Mouse (Mus musculus) kidney, adult 11 months (tissue): ENCODE results near the gene Fzd2.

Experiments used
- DNase-seq: peaks from one replicate; pipeline ENCODE4 v3.0.0; 2022

Gene Fzd2

DNA sequence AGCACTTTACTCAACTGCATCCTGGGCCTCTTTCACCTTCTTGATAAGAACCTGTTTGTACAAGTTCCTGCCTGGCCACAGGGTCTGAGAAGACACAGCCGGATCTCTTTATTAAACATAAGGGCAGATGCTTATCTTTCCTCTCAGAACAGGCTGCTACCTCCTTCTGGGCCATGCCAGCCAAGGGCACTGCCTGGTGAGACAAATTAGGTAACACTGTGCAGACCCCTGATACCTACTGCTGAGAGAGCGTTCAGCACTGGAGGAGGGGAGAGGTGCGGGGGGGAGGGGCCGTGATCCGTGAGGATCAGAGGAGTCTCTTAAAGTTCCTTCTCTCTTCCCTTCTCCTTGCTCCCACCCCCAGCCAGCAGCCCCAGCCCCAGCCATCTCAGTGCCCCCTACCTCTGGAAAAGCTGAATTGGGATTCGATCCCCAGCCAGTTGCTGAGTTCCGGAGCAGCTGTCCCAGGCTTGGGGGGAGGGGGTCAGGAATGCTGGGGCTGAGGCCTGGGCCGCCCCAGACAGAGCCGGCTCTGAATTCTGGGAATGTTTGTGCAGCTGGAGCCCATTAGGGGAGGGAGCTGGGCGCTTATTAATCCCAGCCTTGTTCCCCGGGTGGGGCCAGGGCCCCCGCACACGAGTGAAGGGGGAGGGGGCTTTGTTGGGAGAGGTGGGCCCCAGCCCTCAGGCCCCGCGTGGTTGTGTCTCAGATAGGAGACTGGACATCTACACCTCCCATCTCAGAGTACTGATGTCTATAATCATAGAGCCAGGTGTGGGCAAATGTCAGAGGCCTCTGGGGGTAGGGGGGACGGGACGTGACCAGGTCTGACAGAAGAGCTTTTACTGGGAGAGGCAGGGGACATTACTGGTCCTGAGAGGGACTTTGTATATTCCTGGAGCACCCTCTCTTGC lies 19.9 kb downstream of the Fzd2 start:
- peak; percentile 18 for DNase-seq

DNA sequence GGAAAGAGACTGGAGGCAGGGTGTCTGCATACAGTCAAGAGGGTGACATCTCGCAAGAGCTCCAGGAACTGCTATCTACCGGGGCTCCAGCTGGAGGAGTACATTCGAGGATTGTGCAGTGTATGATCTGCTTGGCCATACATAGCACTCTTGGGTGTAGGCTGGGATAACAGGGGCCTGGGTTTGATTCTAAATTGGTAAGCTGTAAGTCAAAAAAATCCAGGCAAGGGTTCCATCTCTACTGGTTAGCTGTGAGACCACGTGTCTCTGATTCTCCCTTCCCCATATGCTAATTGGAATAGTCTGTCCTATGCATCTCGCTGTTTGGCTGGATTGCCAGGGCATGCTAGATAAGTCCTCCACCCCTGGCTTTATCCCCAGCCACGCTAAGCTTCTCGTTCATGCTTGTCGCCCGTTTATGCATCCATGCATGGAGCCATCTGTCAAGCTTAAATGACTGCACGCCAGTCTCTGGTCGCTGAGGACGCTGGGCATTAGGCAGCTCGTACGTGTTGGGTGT lies 20.8 kb downstream of the Fzd2 start:
- no peak for DNase-seq

DNA sequence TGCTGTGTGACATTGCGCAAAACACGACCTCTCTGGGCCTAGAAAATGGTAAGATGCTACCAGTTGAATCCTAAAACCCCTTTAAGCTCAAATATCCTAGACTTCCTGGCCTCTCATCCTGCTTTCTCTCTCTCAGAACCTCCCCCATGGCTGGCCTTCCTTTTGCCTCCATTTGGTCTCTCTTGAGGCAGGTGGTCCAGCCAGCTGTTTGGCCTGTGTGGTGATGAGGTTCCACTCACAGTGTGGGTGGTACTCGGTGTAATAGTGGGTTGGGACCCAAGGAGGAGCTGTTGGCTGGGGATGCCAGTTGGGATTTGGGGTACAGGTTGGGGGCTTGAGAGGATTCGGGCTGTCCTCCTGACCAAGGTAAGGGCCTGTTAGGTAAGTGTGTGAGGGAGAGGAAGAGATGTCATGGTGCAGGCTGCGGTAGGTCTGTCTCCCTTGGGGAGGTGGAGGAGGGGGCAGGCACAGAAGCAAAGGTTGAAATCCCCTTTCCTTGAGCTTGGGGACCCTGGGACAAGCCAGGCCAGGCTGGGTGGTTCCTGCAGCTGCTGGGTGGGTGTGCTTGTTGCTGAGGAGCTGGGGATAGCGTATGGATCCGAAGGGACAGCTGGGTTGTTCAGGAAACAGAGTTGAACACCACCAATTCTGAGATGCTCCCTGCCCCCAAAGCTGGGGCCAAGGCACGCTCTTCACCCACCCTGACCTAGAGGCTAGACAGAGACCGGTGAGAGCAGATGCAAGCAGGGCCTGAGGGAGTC lies 23.2 kb downstream of the Fzd2 start:
- DNase-seq, result no peak

DNA sequence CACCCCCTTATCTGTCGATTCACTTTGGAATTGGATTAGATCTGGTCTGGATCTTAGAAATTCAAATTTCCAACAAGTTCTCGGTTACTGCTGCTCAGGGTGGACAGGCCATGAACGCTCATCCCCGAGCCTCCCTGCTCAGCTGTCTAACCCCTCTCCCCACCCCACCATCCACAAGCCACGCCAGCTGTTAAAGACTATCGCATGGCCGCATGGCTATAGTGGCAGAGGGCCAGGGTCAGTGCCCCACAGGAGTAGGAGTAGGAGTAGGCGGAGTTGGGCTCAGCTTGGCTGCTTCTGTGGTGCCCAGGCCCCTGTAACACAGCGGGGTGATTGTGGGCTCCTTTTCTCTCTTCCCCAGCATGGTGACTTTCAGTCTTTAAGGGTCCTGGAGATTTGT lies 24.3 kb downstream of the Fzd2 start:
- no peak for DNase-seq

DNA sequence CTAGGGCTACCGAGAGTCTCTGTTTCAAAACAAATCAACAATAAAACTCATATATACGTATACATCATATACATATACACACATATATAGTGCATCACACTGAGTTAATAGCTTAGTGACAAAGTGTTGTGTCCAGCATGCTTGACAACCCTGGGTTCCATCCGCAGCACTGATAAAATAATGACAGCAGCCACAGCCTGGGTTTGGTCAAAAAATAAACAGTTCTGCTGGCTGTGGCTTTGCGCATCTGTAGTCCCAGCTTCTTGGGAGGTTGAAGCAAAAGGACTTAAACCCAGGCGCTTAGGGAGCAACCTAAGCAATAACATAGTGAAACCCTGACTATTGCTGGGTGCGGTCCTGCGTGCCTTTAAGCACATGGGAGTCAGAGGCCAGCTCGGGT lies 25.2 kb downstream of the Fzd2 start:
- DNase-seq, result no peak

DNA sequence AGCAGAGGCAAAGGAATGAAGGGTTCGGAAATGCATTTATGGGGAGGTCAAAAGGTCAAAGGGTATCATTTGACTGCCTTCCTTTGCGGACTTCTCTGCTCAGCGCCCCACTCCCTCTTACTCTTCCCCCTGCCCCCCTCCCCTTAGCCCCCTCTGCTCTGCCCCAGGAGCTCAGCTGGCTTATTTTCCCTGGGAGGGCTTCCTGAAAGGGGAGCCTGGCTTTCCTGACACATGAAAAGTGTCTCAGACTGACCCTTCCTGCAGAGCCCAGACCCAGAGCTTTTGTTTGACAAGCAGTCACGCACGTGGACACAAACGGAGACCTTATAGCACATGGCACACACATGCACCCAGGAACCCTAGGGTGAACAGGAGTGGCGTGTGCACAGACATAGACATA lies 26.5 kb downstream of the Fzd2 start:
- no peak for DNase-seq

DNA sequence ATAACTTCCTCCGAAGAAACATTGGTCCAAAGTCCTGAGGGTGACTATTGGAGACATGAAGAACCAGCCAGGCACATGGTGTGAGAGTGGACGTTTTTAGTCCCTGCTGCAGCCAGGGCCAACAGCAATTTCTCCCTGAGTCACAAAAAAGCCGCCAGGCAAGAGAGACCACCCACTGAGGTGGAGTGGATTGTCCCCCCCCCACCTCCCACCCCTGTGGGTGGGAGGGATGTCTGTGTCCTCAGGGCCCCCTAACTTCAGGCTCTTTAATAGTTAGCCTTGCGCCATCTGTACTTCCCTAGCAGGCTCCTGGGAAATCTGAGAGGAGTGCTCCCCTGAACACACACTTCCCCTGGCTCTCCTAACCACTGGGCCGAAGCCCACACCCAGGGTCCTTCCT lies 27.0 kb downstream of the Fzd2 start:
- DNase-seq, result no peak

DNA sequence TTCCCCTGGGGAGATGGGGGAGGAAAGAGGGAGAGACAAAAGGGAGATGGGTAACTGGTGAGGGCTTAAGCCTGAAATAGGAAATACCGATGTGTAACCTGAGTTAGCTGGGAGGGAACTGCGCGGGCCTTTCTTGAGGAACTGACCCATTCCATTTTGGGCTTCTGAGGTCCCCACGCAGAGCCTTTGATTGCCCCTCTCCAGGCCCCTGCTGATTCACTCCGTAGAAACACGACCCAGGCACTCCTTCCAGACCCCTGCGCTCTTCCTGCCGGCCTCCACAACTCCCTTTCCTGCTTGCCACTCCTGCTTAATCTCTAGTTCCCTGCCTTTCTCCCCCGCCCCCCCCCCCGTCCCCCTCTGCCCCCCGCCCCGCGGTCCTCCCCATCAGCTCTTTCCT lies 28.5 kb downstream of the Fzd2 start:
- no peak for DNase-seq

DNA sequence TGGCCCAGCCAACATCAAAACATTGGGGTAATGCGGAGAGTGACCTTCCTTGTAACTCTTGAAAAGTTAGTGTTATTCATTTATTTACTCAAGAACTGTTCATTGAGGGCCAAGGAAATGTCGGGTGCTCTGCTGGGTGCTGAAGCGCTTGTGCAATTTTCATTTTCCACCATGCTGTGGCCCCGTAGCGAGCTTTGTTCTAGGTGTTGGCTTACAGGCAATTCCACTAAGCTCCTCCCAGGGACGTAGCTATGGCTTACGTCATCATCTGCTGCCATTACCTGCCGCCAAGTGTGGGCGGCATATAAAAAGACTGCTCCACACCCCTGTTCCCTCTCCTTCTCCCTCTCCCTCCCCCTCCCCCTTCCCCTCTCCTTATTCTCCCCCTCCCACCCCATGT lies 29.2 kb downstream of the Fzd2 start:
- DNase-seq, result no peak

DNA sequence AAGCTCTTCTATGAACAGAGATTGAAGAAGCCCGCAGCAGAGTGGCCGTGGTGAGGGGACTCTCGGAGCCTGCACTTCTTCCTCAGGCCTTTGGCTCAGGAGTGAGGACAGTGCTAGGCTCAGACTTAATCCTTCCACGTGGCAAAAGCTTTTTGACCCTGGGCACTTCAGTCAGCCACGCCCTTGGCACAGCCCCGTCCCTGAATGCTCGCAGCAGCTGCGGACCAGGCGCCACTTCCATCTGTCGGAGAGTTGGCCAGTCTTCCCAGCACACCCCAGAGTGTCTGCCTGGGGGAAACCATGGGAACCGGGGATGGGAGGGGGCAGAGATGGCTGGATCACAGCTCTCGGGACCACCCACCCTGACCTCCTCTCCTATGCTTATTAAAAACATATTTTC lies 32.7 kb downstream of the Fzd2 start:
- no peak for DNase-seq

DNA sequence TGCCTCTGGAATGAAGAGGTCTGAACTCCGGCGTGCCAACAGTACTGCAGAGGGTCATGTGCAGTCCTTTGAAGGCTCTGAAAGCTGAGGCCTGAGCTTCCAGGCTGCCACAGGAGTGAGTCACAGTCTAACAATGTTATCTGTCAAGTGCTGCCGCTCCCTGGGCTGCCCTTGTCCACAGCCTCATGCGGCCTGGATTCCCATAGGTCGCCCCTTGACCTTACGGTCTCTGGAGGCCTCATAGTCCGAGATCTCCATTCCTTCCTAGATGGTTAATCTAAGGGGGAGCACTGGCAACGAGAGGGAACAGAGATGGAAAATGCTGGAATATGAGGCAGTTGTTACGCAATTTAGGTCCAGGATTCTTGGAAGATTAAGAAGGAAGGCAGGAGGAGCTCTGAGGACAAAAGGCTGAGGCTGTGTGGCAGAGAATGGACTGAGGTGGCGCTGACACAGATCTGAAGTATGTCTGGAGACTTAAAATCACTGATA lies 39.7 kb downstream of the Fzd2 start:
- peak; percentile 20 for DNase-seq

DNA sequence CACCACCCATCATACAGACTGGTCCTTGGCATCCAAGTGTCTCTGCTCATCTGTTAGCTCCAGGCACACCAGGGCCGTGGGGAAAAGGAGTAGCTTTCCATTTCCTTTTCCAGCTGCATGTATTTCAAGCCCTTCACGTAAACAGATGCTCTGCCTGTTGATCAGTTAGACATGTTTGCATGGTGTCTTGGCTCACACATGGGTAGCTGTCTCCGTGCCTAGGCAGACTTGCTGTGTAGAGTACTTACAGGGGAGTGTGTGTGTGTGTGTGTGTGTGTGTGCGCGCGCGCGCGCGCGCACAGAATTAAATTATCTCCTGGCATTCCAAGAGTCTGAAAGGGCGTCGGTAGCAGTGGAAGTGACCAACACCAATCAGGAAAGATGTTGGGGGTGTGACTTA lies 42.0 kb downstream of the Fzd2 start:
- DNase-seq, result no peak

DNA sequence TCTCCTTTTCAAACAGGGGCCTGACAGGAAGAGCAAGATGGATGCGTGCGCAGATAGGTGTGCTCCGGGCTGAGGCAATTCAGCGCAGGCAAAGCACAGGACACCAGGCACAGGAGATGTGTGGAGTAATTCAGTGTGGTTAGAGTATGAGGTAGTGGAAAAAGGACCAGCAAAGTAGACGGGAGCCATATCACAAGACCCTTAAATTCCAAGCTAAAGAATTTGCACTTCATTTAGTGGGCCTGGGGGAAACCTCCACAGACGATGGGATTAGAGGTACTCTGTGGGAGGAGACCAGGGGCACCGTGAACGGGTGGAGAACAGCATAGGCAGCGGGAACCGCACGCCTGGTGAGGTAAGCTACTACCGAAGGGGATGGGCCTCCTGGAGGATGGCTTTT lies 43.7 kb downstream of the Fzd2 start:
- no peak for DNase-seq

DNA sequence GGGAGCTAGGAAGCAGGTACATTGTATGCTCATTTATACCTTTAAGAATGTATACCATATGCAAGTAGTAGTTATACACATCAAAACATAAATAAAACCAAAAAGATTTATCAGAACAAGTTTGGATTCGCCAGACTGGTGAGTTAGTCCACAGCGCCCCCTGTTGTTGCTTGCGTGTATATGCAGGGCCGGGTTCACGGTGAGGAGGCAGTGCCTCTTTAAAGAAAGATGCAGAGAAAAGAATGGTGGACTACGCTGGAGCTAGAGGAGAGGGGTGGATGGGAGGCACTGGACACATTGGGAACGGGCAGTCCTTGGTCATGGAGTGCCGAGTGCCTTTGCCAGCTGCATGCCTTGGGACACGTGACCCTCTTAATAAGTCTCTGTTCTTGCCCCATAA lies 47.2 kb downstream of the Fzd2 start:
- DNase-seq, result peak; percentile 24

DNA sequence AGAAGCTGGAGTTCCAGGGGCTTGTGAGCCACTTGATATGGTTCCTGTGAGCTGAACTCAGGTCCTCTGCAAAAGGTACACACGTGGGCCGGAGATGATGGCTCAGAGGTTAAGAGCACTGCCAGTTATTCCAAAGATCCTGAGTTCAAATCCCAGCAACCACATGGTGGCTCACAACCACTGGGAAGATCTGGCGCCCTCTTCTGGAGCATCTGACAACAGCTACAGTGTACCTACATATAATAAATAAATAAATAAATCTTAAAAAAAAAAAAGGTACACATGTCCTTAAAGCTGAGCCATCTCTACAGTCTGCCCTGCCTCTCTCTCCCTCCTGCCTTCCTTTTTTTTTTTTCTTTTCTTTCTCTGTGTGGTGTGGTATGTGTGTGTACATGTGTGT lies 48.6 kb downstream of the Fzd2 start:
- DNase-seq, result no peak

DNA sequence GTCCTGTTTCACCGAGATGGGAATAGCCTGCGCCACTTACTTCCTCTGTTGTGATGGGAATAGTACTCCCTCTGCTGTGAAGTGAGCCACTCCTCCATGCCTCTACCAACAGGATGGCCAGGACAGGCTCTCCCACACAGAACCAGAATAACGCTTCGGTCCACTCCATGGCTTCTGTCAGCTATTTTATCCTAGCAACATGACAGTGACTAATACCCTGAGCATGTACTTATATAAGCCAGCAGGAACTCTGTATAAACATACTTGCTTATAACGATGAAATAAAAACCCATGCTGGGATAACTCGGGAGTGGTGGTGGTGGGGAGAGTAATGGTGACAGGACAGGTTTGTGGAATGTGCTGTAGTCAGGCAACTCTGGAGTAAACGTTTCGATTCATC lies 51.7 kb downstream of the Fzd2 start:
- no peak for DNase-seq

DNA sequence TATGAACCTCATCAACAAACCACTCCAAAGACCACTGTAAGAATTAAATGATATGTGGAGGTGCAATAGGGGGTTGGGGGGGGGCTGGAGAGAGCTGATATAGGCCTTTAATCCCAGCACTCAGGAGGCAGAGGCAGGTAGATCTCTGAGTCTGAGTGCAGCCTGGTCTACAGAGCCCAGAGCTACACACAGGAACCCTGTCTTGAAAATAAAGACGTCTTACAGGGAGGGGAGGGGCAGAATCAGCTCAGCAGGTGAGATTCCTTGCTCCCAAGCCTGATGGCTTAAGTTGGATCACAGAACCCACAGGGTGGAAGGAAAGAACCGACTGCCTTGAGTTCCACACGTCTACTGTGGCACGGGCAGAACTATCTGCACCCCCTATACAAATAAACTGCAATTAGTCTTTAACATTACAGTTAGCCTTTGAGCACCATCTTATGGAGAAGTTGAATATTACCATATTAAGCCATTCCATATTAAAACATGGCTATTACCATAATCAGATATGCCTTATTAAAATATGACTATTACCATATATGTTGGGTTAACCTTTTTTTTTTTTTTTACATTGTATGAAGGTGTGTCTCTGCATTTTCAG lies 52.2 kb downstream of the Fzd2 start:
- DNase-seq, result no peak

DNA sequence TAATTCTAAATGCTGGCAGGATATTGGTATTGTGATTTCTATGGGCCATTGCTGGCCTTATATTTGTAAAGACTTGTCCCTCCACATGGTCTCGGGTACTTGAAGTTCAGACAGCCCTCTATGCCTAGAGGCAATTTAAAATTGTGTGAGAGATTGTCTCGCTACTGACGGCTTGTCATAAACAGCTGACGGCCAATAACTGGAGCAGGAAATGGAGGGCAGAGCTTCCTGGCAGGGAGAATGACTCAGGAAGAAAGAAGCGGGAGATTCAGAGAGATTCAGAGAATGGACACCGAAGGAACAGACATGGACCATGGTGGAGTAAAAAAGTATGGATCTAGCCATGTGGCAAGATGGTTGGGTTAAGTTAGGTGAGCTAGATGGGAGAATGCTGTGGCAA lies 52.7 kb downstream of the Fzd2 start:
- DNase-seq, result no peak
